Mouse (Mus musculus) activated CD4-positive, CD25-positive, alpha-beta regulatory T cell, adult 9 weeks (primary cell): ENCODE results near the gene Tbl2. TPM values are rescaled to one million over a fixed set of nuclear protein-coding genes. Genes with fewer than 3 reads are reported as not detected.

ENCODE experiments used
- polyA plus RNA-seq: library from polyadenylated mRNA; unstranded; fragments of 100-300 nt; shearing (Covaris generic); gene quantifications from one replicate; pipeline ENCODE4 v1.2.1, GENCODE M21; 2017

Gene Tbl2
- polyA plus RNA-seq, result 21.0 TPM

DNA sequence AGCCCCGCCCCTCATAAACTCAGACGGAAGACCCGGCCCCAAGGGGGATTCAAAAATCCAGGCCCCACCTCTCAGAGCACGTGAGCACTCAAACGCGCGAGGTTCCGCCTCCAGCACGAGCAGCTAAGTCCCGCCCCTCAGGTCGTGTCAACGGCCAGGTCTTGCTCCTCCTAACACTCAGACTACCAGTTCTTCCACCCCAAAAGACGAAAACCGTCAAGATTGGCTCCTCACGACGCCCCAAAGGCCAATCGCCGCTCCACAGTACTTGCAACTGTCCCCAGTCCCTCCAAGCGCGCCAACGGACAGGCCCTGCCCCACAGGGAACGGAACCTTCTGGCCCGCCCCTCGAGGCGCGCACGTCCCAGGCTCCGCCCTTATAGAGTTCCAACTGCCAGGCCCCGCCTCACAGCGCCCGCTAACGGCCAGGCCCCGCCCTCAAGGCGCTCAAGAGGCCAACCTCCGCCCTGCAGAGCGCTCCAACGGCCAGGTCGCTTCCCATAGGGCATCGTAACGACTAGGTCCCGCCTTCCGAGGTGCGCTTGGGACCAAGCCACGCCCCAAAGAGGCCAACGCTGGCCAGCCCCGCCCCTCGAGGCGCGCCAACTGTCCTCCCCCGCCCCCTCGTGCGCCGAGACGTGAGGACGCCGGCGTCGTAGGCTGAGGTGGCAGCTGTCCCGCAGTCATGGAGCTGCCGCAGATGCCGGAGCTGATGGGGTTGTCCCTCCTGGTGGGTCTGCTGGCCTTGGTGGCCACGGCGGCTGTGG, at the start of gene Tbl2:
Tbl2 (plus strand) TSS at position 605 of the 767 bp plus-strand sequence.

DNA sequence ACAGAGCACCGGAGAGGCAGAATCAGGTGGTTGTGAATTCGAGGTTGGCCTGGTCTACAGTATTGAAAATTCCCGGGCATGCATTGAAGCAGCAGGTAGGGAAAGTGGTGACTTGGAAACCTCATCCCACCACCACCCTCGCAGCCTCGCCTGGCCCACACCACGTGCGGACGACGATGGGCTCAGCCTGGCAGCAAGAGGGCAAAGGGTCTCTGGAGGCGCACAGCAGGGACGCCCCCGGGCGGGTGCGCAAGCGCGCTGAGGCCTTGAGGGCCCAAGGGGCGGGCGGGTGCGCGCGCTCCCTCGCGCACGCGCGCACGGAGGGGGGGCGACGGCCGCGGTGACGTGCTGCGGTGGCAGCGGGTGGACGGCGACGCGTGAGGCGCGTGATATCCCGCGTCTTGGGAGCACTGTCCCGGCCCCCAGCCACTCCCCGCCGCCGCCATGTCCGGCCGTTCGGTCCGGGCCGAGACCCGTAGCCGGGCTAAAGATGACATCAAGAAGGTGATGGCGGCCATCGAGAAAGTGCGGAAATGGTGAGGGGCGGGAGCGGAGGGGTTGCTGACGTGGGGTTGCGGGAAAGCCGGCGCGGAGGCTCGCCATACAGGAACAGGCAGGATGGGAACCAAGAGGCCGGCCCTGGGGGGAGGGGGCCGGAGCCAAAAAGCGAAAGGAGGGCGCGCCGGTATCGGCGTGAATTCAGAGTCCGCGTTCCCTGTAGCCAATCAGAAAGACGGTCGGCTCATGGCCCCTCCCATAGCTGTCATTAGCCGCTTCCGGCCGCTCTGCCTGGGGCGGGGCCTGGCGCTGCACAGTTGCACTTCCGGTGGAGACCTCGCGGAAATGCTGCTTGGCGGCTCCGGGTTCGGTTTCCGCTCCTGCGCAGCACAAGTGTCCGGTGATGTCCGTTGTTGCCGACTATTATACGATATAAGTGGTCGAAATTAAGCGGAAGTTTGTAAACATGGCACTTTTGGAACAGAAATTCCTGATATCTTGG, 18.9 kb downstream of the Tbl2 start, which contains the start of gene Bcl7b:
Bcl7b (plus strand) TSS at position 221 of the 1,000 bp plus-strand sequence.

DNA sequence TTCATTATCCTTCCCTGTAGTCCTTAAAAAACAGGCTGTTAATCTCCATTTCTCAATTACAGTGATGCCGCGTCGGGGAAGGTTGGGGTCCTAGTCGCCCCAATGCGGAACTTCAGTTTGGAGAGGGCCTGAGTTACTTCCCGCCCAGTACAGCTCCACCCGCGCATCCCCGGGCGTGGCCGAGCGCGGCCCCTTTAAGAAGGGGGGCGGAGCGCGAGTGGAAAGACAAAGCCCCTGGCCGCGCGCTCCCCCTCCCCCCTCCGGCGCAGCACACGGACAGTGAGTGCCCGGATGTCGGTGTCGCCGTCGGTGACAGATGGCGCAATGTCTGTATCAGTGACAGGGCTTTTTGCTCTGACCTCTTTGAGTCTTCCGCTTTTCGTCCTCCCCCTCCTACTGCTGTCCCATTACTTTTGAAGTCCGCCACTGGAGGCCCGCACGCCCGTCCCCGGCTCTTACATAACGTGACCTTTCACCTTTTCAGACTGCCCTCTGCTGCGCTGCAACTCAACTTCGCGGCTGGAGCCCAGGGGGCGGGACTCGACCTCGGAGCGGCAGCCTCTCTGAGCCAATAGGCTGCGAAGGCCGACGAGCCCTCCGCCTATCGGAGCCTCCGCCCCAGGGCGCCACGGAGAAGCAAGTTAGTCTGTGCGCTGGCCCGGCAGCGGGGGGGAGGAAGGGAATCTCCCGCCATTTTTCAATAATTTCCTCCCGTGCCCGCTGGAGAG, 37.3 kb downstream of the Tbl2 start, which contains the start of gene Baz1b:
Baz1b (plus strand) TSS at position 644 of the 728 bp plus-strand sequence.

Other genes with a start within 250 kb of the Tbl2 start
- not detected for gene Tmem270, start 242.9 kb upstream of the Tbl2 start, polyA plus RNA-seq
- 1.4 TPM for gene Cldn13, start 234.1 kb upstream of the Tbl2 start, polyA plus RNA-seq
- gene Mettl27, start 217.3 kb upstream of the Tbl2 start, polyA plus RNA-seq, result 8.9 TPM
- gene Cldn4, start 202.7 kb upstream of the Tbl2 start, polyA plus RNA-seq, result 0.20 TPM
- not detected for gene Cldn3, start 163.4 kb upstream of the Tbl2 start, polyA plus RNA-seq
- 64.1 TPM for gene Abhd11, start 140.5 kb upstream of the Tbl2 start, polyA plus RNA-seq
- 15.9 TPM for gene Stx1a, start 126.2 kb upstream of the Tbl2 start, polyA plus RNA-seq
- 20.2 TPM for gene Dnajc30, start 85.5 kb upstream of the Tbl2 start, polyA plus RNA-seq
- gene Bud23, start 84.7 kb upstream of the Tbl2 start, polyA plus RNA-seq, result 122 TPM
- gene Vps37d, start 71.4 kb upstream of the Tbl2 start, polyA plus RNA-seq, result not detected
- gene Mlxipl, start 59.8 kb upstream of the Tbl2 start, polyA plus RNA-seq, result 0.07 TPM
- gene Bcl7b, start 18.6 kb downstream of the Tbl2 start, polyA plus RNA-seq, result 71.8 TPM
- gene Baz1b, start 37.6 kb downstream of the Tbl2 start, polyA plus RNA-seq, result 18.4 TPM
- gene Fzd9, start 101.6 kb downstream of the Tbl2 start, polyA plus RNA-seq, result not detected
- gene Fkbp6, start 200.4 kb downstream of the Tbl2 start, polyA plus RNA-seq, result not detected
- gene Trim50, start 203.6 kb downstream of the Tbl2 start, polyA plus RNA-seq, result not detected
- gene Nsun5, start 220.3 kb downstream of the Tbl2 start, polyA plus RNA-seq, result 51.0 TPM
- gene Pom121, start 244.9 kb downstream of the Tbl2 start, polyA plus RNA-seq, result 4.1 TPM